Mouse (Mus musculus): ENCODE data around the gene Fars2.

DNA sequence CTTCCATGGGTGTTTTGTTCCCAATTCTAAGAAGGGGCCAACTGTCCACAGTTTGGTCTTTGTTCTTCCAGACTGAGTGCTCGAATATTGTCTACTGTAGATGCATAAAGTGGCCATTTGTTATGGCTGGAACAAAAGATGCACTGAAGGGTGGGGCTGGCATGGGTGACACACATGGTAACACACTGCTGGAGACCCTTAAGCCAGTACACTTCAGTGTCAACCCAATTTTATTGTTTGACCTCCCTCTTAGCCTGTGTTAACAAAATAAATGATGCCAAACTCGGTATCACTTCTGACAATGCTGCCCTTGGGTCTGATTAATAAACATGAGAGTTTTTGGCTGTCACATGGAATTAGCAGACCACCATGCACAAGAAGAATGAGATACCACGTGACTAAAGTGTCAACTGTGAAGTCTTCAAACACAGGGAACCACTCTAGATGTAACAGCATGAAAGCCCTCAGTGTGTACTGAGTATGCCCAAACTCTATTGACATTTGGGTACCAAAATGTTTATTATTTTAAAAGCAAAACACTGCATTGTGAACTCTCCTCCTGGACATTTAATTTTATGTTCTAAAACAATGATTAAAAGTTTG, 590.0 kb downstream of the Fars2 start:
- no peak for TF ChIP-seq CTCF (IDR thresholded peaks at IDR 0.05; ENCODE audit: extremely low read depth, insufficient read length, insufficient replicate concordance, low read depth, low read length)
- TF ChIP-seq POLR2A (IDR thresholded peaks at IDR 0.05; ENCODE audit: low read depth, low read length), result no peak

All from small intestine, adult 2 months (tissue).